Mouse (Mus musculus): Measurements from ENCODE around the gene Tob2.

GRCm38 (mm10) chr15:81853081-81853480, 5.5 kb downstream of the Tob2 start:
- no peak for TF ChIP-seq MYOG (IDR thresholded peaks at IDR 0.05; ENCODE audit: control insufficient read depth in 1 of 3, insufficient read depth in 1 of 3, insufficient read length in 2 of 3, low read depth in 2 of 3)
- no peak for TF ChIP-seq POLR2A (IDR thresholded peaks at IDR 0.05; ENCODE audit: insufficient read length, low read depth)
- TF ChIP-seq CEBPB (IDR thresholded peaks at IDR 0.05; ENCODE audit: insufficient read depth, poor library complexity, severe bottlenecking) = no peak
- TF ChIP-seq E2F4 (IDR thresholded peaks at IDR 0.05; ENCODE audit: insufficient read depth) = no peak
- no peak for TF ChIP-seq MAX (IDR thresholded peaks at IDR 0.05; ENCODE audit: low read depth)
